Mouse (Mus musculus) induced T-regulatory cell, adult 2 months (primary cell): ENCODE results near the gene Oasl1.
A peak's percentile ranks its signal among the peaks of the same experiment; 100 is the strongest.
"Not testable (repeated sequence)": the region's sequence is repeated elsewhere in the genome, so short reads cannot be mapped to it uniquely, and the experiment has no call there.

Experiments used
- DNase-seq: peaks from one replicate; pipeline ENCODE4 v3.0.0-alpha.2; 2012; ENCODE audit warnings: low read depth

Oasl1 gene

GRCm38 (mm10) chr5:114922998-114923473, at the start of gene Oasl1:
TSS of gene Oasl1 (plus strand) at chr5:114923240.
- DNase-seq, result peak; percentile 80

- DNase-seq, result peak; percentile 49
These were observed 47.2 kb upstream of the Oasl1 start for GRCm38 (mm10) chr5:114875858-114876257.

GRCm38 (mm10) chr5:114876331-114876730, 46.7 kb upstream of the Oasl1 start:
- DNase-seq, result no peak

GRCm38 (mm10) chr5:114877487-114877886, 45.6 kb upstream of the Oasl1 start:
- no peak for DNase-seq

- DNase-seq, result no peak
These were observed 43.6 kb upstream of the Oasl1 start for GRCm38 (mm10) chr5:114879399-114879798.

- DNase-seq, result not testable (repeated sequence)
These were observed 40.7 kb upstream of the Oasl1 start for GRCm38 (mm10) chr5:114882319-114882718.

- DNase-seq, result no peak
These were observed 40.0 kb upstream of the Oasl1 start for GRCm38 (mm10) chr5:114883022-114883421.

GRCm38 (mm10) chr5:114886801-114887200, 36.2 kb upstream of the Oasl1 start:
- no peak for DNase-seq

GRCm38 (mm10) chr5:114888995-114889394, 34.0 kb upstream of the Oasl1 start:
- DNase-seq, result no peak

GRCm38 (mm10) chr5:114895542-114895941, 27.5 kb upstream of the Oasl1 start:
- no peak for DNase-seq

GRCm38 (mm10) chr5:114896688-114897373, 26.2 kb upstream of the Oasl1 start, which contains the start of gene Oasl2:
TSS of gene Oasl2 (plus strand) at chr5:114896936.
- peak; percentile 76 for DNase-seq

- DNase-seq, result peak; percentile 86
These were observed 25.7 kb upstream of the Oasl1 start for GRCm38 (mm10) chr5:114897374-114897793.

GRCm38 (mm10) chr5:114898857-114899256, 24.2 kb upstream of the Oasl1 start:
- peak; percentile 37 for DNase-seq

- DNase-seq, result peak; percentile 79
These were observed 20.6 kb upstream of the Oasl1 start for GRCm38 (mm10) chr5:114902413-114902812.

- DNase-seq, result no peak
These were observed 14.3 kb upstream of the Oasl1 start for GRCm38 (mm10) chr5:114908598-114909305.

GRCm38 (mm10) chr5:114913686-114914085, 9.4 kb upstream of the Oasl1 start:
- DNase-seq, result no peak

GRCm38 (mm10) chr5:114914855-114915254, 8.2 kb upstream of the Oasl1 start:
- no peak for DNase-seq

- no peak for DNase-seq
These were observed 7.2 kb upstream of the Oasl1 start for GRCm38 (mm10) chr5:114915854-114916253.

GRCm38 (mm10) chr5:114916777-114917176, 6.3 kb upstream of the Oasl1 start:
- no peak for DNase-seq

- not testable (repeated sequence) for DNase-seq
These were observed 5.7 kb upstream of the Oasl1 start for GRCm38 (mm10) chr5:114917357-114917756.

- peak; percentile 86 for DNase-seq
These were observed 1.3 kb upstream of the Oasl1 start for GRCm38 (mm10) chr5:114921551-114922365.

GRCm38 (mm10) chr5:114922366-114922731, 691 bp upstream of the Oasl1 start:
- DNase-seq, result no peak
